Mouse (Mus musculus) kidney, embryonic 15.5 days (tissue): ENCODE measurements around the gene Ralgps1. TPM values are rescaled to one million over a fixed set of nuclear protein-coding genes. Genes with fewer than 3 reads are reported as not detected.

Experiments used
- ATAC-seq: fragments of 200-750 bp; cut with Nextera tagmentation; replicated peaks from 2 replicates; pipeline ENCODE4 v1.8.0; 2017; ENCODE audit warnings: moderate TSS enrichment; ENCODE audit not compliant: low FRiP score
- H3K27ac ChIP-seq: fragments of 300-500 bp; sonication (generic); 2 replicates; pipeline ENCODE4 v1.5.1; 2015; ENCODE audit warnings: mild to moderate bottlenecking, inconsistent platforms
- H3K27me3 ChIP-seq: fragments of 300-500 bp; sonication (generic); 2 replicates; pipeline ENCODE4 v1.6.1; 2015; ENCODE audit warnings: inconsistent platforms
- H3K36me3 ChIP-seq: fragments of 300-500 bp; sonication (generic); 2 replicates; pipeline ENCODE4 v1.6.1; 2015; ENCODE audit warnings: inconsistent platforms
- H3K4me1 ChIP-seq: fragments of 300-500 bp; sonication (generic); 2 replicates; pipeline ENCODE4 v1.6.1; 2015; ENCODE audit warnings: inconsistent platforms
- H3K4me2 ChIP-seq: fragments of 300-500 bp; sonication (generic); 2 replicates; pipeline ENCODE4 v1.6.1; 2015; ENCODE audit warnings: moderate library complexity, mild to moderate bottlenecking, inconsistent platforms
- H3K4me3 ChIP-seq: fragments of 300-500 bp; sonication (generic); replicated peaks from 2 replicates; pipeline ENCODE4 v1.5.1; 2015; ENCODE audit warnings: mild to moderate bottlenecking, inconsistent platforms
- H3K9ac ChIP-seq: fragments of 300-500 bp; sonication (generic); 2 replicates; pipeline ENCODE4 v1.6.1; 2015; ENCODE audit warnings: mild to moderate bottlenecking, inconsistent platforms
- H3K9me3 ChIP-seq: fragments of 300-500 bp; sonication (generic); replicated peaks from 2 replicates; pipeline ENCODE4 v1.6.1; 2016; ENCODE audit warnings: inconsistent platforms
- WGBS: fragments of 180-500 bp; shearing (Covaris S2); methylation state at CpG from one replicate; pipeline ENCODE4 v1.1.7; 2015; ENCODE audit warnings: mixed read lengths; 5-methylcytosine and 5-hydroxymethylcytosine counted together
- polyA plus RNA-seq: library from polyadenylated mRNA; unstranded; fragments of >200 nt; fragmentation: Nextera tagmentation; extraction: Ambion mirVana; gene quantifications from 2 replicates; pipeline ENCODE4 v1.2.1, GENCODE M21; 2015

Ralgps1 gene
- polyA plus RNA-seq, 1 experiment from 2014 or later, result 5.5 TPM

DNA sequence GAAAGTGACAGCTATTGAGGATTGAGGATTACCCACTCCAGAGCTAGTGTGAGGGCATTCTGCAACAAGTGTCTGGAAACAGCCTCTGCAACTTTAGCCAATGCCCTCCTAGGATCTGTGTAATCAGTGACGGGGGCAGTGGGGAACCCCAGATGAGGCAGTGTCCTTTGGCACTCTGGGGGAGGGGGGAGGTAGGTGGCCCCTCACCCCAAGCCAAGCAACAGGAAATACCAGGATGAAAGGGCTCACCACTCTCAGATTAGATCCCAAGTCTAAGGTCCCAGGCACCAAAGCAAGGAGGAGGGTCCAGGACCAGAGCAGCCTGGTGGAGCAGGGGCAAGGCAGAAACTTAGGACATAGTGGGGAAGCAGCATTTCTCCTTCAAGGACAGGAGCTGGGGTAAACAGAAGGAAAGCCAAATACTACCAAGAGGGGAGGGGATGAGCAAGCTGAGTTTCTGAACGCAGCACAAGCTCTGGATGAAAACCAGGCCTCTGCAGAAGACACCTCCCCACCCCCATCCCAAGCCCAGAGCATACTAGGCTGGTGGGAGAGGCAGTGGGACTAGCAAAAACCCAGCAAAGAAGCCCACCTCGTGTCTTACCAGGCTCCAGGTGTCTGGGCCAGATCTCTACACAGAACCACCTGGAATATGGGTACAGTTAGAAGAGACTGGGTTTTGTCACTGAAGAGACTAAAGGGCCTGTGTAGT is 121.2 kb downstream of the Ralgps1 start:
- WGBS, result 52% methylated on average over 3 of the region's 3 CpGs
- Histone ChIP-seq H3K36me3 (peaks cover 5% of the 10 kb centered on the region; the same call in 1 of the 2 replicates), H3K9me3 (no peaks in the 10 kb centered on the region), H3K27ac (no peak overlapping the region), H3K4me1 (peaks cover 24% of the 10 kb centered on the region), H3K4me2 (no peak overlapping the region), H3K27me3 (no peaks in the 10 kb centered on the region), H3K4me3 (no peak overlapping the region), H3K9ac (no peak overlapping the region)
- ATAC-seq, result no peak

DNA sequence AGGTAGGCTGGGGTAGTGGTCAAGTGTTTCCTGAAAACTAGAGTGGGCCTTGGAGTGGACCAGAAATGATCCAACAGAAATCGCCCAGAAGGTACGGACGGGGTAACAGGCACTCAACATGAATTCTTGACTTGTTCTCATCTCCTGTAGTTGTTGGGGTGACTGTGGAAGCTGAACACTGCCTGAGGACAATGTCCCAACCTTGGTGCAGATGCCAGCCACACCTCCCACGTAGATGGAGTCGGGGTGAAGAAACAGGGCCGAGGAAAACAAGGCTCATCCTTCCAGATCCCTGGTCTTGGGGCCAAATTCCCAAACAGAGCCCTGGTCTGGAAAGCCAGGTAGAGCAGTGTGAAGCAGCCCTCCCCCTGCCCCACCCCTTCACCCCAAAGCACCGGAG is 122.7 kb downstream of the Ralgps1 start:
- ATAC-seq, result no peak
- no peak overlapping the region for H3K4me2 ChIP-seq
- H3K9me3 ChIP-seq, result no peaks in the 10 kb centered on the region
- WGBS, result 88% methylated on average over 7 of the region's 7 CpGs
- peaks cover 19% of the 10 kb centered on the region; the same call in 1 of the 2 replicates for H3K36me3 ChIP-seq
- no peak overlapping the region for H3K9ac ChIP-seq
- no peak overlapping the region for H3K27ac ChIP-seq
- H3K4me3 ChIP-seq, result no peak overlapping the region
- no peaks in the 10 kb centered on the region for H3K27me3 ChIP-seq
- peaks cover 14% of the 10 kb centered on the region for H3K4me1 ChIP-seq

DNA sequence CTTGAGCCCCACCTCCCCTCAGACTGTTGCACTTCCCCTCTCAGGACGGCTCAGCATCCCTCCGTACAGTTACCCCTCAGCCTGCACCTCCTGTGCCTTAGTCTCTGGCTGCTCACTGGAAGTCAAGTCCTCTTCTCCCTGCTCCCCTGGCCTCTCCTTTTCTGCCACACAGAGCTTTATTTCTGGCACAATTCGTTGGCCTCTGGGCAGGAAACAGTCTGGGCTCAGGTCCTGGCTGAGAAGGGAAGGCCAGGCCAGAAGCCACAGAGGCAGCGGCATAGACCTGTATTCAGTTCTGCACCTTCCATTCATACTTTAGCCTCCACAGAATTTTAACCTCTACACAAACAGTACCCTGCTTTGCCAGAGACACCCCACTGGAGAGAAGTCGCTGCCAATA is 124.4 kb downstream of the Ralgps1 start:
- H3K27me3 ChIP-seq, result no peaks in the 10 kb centered on the region
- no peak for ATAC-seq
- H3K27ac ChIP-seq, result no peak overlapping the region
- no peak overlapping the region for H3K4me3 ChIP-seq
- WGBS, result 85% methylated on average over 5 of the region's 5 CpGs
- peaks cover 35% of the 10 kb centered on the region for H3K36me3 ChIP-seq
- H3K9me3 ChIP-seq, result no peaks in the 10 kb centered on the region
- no peak overlapping the region for H3K9ac ChIP-seq
- H3K4me2 ChIP-seq, result no peak overlapping the region
- H3K4me1 ChIP-seq, result peaks cover 9% of the 10 kb centered on the region; the same call in 1 of the 2 replicates

DNA sequence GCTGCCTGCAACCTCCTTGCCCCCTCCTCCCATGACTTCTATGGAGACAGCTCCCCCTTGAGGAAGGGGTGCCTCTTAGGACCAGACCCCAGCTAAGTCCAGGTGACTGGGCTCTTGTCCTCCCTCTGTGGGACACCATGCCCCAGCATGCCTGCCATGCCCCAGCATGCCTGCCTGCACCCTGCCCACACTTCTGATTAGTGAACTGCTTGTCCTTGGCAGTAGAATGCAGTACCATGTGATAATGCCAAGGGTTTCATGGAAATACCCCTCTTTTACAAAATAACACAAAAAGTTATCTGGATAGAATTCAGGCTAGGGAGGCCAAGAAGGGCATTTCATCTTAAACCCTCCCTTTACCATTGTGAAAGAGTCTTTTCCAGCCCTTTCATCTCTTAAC is 125.9 kb downstream of the Ralgps1 start:
- Histone ChIP-seq H3K36me3 (peaks cover 38% of the 10 kb centered on the region), H3K4me2 (no peak overlapping the region), H3K27ac (no peak overlapping the region), H3K9me3 (no peaks in the 10 kb centered on the region), H3K9ac (no peak overlapping the region), H3K4me1 (peaks cover 7% of the 10 kb centered on the region; the same call in 1 of the 2 replicates), H3K4me3 (no peak overlapping the region), H3K27me3 (no peaks in the 10 kb centered on the region)
- ATAC-seq, result no peak

DNA sequence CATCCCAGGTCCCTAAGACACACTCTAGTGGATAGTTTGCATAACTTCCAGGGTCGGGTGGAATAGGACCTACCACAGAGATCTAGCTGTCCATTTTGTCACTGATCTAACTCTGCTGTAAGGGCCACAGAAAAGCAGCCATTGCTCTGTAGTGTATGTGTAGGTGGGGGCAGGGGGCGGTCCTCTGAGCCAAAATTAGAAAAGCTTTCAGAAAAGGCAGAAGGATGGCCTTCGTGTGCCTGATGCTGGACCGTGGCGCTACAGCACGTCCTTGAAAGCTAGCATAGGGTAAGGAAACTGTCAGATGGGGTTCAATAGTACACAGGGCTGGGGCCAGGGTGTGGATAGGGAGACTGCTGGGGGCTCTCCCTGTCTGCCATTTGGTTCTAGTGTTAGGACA is 126.4 kb downstream of the Ralgps1 start:
- peaks cover 38% of the 10 kb centered on the region for H3K36me3 ChIP-seq
- no peaks in the 10 kb centered on the region for H3K27me3 ChIP-seq
- H3K27ac ChIP-seq, result no peak overlapping the region
- H3K4me2 ChIP-seq, result no peak overlapping the region
- H3K9ac ChIP-seq, result no peak overlapping the region
- 88% methylated on average over 6 of the region's 6 CpGs for WGBS
- no peak overlapping the region for H3K4me3 ChIP-seq
- H3K4me1 ChIP-seq, result peaks cover 5% of the 10 kb centered on the region; the same call in 1 of the 2 replicates
- ATAC-seq, result no peak
- H3K9me3 ChIP-seq, result no peaks in the 10 kb centered on the region

DNA sequence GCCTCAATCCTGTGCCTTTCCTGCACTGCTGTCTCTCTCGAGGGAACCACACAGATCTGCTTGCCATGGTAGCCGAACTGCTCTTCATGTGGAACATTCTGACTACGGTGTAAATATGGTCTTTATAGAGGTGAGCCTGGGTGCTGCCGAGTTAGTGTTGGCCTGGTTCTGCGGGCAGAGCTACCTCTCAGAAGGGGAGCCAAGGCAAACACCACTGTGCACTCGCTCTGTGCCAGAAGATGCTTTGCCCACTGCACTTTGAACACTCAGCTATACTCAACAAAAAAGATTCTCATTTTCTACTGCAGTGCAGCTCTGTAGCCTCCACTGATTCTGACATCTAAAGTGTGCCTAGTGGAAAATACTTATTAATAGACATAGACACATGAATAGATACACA is 133.7 kb downstream of the Ralgps1 start:
- Histone ChIP-seq H3K4me3 (no peak overlapping the region), H3K4me1 (peaks cover 15% of the 10 kb centered on the region), H3K4me2 (no peak overlapping the region), H3K36me3 (peaks cover 12% of the 10 kb centered on the region), H3K9ac (no peak overlapping the region), H3K9me3 (no peaks in the 10 kb centered on the region), H3K27me3 (no peaks in the 10 kb centered on the region), H3K27ac (no peak overlapping the region)
- 88% methylated on average over 6 of the region's 6 CpGs for WGBS
- no peak for ATAC-seq

DNA sequence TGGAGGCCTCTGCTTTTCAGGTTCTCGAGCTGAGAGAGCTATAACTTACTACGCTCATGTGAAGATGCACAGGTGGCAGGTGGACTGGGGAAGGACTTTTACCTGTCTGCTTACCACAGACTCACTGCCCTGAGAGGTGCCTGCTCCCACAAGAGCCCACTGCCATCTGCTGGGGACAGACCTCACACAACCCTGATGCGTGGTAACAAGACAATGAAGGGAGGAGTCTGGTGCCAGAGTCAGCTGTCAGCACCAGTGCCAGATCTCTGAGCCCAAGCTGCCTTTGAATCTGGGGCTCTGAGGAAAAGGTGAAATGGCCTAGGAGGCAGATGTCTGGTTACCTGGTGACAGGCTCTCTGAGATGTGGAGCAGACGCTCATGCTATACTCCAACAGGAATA is 136.4 kb downstream of the Ralgps1 start:
- Histone ChIP-seq H3K4me3 (no peak overlapping the region), H3K9ac (no peak overlapping the region), H3K4me1 (peaks cover 20% of the 10 kb centered on the region), H3K36me3 (0 out of 2 replicates have a peak, but pooled peaks cover 13% of the 10 kb centered on the region), H3K4me2 (no peak overlapping the region), H3K27ac (no peak overlapping the region), H3K27me3 (no peaks in the 10 kb centered on the region), H3K9me3 (no peaks in the 10 kb centered on the region)
- ATAC-seq, result no peak
- WGBS, result 87% methylated on average over 4 of the region's 4 CpGs

DNA sequence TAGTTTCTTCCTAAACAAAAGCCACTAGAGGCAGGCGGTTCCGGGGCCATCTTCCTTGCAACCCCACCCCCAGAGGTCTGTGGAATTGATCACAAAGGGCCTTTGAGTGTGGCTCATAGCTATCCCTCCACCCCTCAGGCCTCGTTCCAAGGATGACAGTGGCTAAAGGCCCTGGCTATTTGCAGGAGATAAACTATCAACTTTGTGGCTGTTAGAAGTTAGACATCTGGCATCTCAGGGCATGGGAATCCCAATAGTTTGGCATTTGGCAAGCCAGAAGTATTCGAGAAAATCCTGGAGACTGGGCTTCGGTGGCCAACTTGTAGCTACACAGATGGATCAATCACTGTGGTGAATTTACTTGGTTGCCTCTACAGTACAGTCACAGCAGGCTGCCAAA is 137.4 kb downstream of the Ralgps1 start:
- no peak overlapping the region for H3K27ac ChIP-seq
- H3K4me3 ChIP-seq, result no peak overlapping the region
- no peaks in the 10 kb centered on the region for H3K9me3 ChIP-seq
- H3K4me1 ChIP-seq, result peaks cover 18% of the 10 kb centered on the region
- H3K27me3 ChIP-seq, result no peaks in the 10 kb centered on the region
- no peak for ATAC-seq
- H3K36me3 ChIP-seq, result peaks cover 19% of the 10 kb centered on the region
- no peak overlapping the region for H3K4me2 ChIP-seq
- H3K9ac ChIP-seq, result no peak overlapping the region
- 86% methylated on average over 5 of the region's 5 CpGs for WGBS

DNA sequence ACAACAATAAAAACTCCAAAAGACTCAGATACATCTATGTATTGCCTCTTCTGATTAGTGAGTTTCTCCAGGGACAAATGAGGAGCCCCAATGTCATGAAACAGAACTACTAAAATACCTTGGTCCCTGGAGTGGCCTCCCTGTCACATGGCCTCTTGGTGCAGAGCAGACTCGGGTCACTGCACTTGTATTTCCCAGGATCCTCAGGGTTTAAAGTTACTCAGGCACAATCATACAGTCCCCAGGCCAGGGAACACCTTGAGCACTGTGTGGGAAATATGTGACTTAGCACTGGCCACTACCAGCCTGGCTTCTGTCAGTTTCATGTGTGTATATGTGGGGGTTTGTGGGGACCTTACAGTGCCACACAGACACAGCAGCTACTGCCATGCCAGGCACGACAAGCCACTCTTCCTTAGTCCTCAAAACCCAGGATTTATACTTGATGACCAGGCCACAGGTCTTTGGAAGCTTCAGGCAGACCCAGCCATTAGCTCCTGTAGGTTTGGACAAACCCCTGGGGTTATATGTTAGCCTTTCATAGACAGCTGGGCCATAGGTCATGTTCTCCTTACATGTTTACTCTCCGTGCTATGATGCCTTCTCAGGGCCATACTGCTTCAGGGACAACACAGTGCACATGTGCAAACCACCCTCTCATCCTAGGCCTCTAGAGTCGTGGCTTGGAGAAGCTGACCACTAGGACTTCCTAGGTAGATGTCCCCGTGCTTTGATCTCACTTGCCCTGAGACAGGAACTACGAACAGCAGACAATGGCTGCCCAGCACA is 138.3 kb downstream of the Ralgps1 start:
- Histone ChIP-seq H3K27me3 (no peaks in the 10 kb centered on the region), H3K27ac (peak overlapping the region; percentile 61), H3K4me2 (no peak overlapping the region), H3K9ac (no peak overlapping the region), H3K36me3 (peaks cover 25% of the 10 kb centered on the region), H3K9me3 (no peaks in the 10 kb centered on the region), H3K4me1 (peaks cover 18% of the 10 kb centered on the region), H3K4me3 (no peak overlapping the region)
- 65% methylated on average over 6 of the region's 6 CpGs for WGBS
- ATAC-seq, result peak; percentile 67; the same call in 1 of the 2 replicates

DNA sequence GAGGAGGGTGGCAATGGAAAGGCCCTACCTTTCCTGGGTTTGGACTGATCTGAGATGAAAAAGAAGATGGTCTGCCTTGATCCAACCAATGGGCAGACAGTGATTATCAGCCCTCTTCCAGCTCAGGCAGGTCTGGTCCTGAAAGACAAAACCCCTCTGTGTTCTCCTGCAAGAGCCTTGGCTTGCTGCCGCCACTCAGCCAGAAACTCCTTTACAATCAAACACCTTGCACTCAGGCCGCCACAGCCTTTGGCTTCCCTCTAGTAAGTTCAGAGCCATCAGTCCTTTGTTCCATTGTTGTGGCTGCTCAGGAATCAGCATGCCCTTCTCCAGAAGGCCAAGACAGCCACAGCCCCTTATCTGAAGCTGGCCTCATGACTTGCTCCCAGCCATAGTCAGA is 139.5 kb downstream of the Ralgps1 start:
- Histone ChIP-seq H3K9me3 (no peaks in the 10 kb centered on the region), H3K27me3 (no peaks in the 10 kb centered on the region), H3K36me3 (peaks cover 23% of the 10 kb centered on the region), H3K4me3 (no peak overlapping the region), H3K4me1 (peaks cover 24% of the 10 kb centered on the region), H3K27ac (no peak overlapping the region), H3K4me2 (no peak overlapping the region), H3K9ac (no peak overlapping the region)
- WGBS, result 85% methylated on average over 2 of the region's 2 CpGs
- ATAC-seq, result no peak

DNA sequence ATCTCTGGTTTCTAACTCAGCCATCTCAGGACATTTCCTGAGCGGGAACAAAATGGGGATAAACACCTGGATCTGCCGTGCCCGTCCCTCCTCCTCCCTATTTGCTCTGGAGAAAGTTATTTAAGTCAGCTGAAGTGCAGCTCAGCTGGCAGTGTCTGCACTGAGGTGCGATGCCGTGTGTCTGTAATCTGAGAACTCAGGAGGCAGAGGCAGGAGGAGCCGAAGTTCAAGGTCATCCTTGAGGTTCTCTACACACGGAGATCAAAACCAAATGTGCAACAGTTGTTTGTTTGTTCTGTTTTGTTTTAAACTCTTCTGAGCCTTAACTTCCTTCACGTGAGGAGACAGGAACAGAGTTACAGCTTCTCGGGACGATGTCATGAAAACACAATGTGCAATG is 140.6 kb downstream of the Ralgps1 start:
- no peak for ATAC-seq
- no peaks in the 10 kb centered on the region for H3K27me3 ChIP-seq
- no peak overlapping the region for H3K27ac ChIP-seq
- no peak overlapping the region for H3K9ac ChIP-seq
- H3K4me3 ChIP-seq, result no peak overlapping the region
- no peaks in the 10 kb centered on the region for H3K9me3 ChIP-seq
- WGBS, result 55% methylated on average over 10 of the region's 10 CpGs
- H3K4me2 ChIP-seq, result no peak overlapping the region
- H3K36me3 ChIP-seq, result peaks cover 23% of the 10 kb centered on the region
- H3K4me1 ChIP-seq, result peaks cover 28% of the 10 kb centered on the region

DNA sequence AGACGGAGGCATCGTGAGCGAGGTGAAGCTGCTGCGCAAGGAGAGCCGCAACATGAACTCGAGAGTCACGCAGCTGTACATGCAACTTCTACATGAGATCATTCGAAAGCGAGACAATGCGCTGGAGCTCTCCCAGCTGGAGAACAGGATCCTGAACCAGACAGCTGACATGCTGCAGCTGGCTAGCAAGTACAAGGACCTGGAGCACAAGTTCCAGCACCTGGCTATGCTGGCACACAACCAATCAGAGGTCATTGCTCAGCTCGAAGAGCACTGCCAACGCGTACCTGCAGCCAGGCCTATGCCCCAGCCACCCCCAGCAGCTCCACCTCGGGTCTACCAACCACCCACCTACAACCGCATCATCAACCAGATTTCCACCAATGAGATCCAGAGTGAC is 142.7 kb downstream of the Ralgps1 start:
- ATAC-seq, result no peak
- H3K4me2 ChIP-seq, result no peak overlapping the region
- peaks cover 38% of the 10 kb centered on the region for H3K4me1 ChIP-seq
- H3K36me3 ChIP-seq, result peaks cover 26% of the 10 kb centered on the region
- no peaks in the 10 kb centered on the region for H3K9me3 ChIP-seq
- H3K27me3 ChIP-seq, result no peaks in the 10 kb centered on the region
- WGBS, result 78% methylated on average over 15 of the region's 15 CpGs
- no peak overlapping the region for H3K27ac ChIP-seq
- H3K9ac ChIP-seq, result no peak overlapping the region
- H3K4me3 ChIP-seq, result no peak overlapping the region
